1 mouse cellular context compared by ENCODE assay signal in genomic region chr11:121192742-121193141, GRCm38 (mm10).
TF ChIP-seq lines count a peak whose summit lies in the region.

No protein-coding gene starts in this region.

TF ChIP-seq in MEL, 35 proteins besides CTCF, POLR2A, EP300 and RAD21 (continued from another document):
- no peak for TF ChIP-seq MAX (IDR thresholded peaks at IDR 0.05; ENCODE audit: low read length)
